Comparison of ENCODE assay signal across 14 mouse cellular contexts in genomic region chr19:55759006-55759405, GRCm38 (mm10).
"Had no signal": no experiment of that assay in that cellular context is flagged by ENCODE, and none has a peak within 500 bp of the region (broad histone marks: within the 10 kb centered on the region; RNA-seq: fewer than 3 reads in every experiment).

No protein-coding gene starts in this region.

- H3K9ac ChIP-seq: lung, embryonic 14.5 days; midbrain, embryonic 13.5 days; midbrain, embryonic 15.5 days; neural tube, embryonic 12.5 days; stomach, embryonic 15.5 days had no signal

- H3K27ac ChIP-seq: macrophage; midbrain, embryonic 13.5 days; midbrain, embryonic 15.5 days; neural tube, embryonic 12.5 days; stomach, embryonic 15.5 days; stomach, postnatal 0 days had no signal

- H3K9me3 ChIP-seq: midbrain, embryonic 13.5 days; midbrain, embryonic 15.5 days; neural tube, embryonic 12.5 days; stomach, embryonic 15.5 days had no signal

- H3K27me3 ChIP-seq: midbrain, embryonic 13.5 days; midbrain, embryonic 15.5 days; stomach, embryonic 15.5 days had no signal

- H3K4me2 ChIP-seq: lung, embryonic 14.5 days; midbrain, embryonic 11.5 days; midbrain, embryonic 13.5 days; midbrain, embryonic 15.5 days; neural tube, embryonic 12.5 days; stomach, embryonic 15.5 days had no signal

- DNase-seq: lung, embryonic 14.5 days; lung, postnatal 10 days; right cerebral cortex, postnatal 14 days; thymus, adult 2 months; thymus, postnatal 25 days; thymus, postnatal 4 days had no signal

- H3K4me3 ChIP-seq: megakaryocyte, embryonic 14.5 days; midbrain, embryonic 13.5 days; midbrain, embryonic 15.5 days; neural tube, embryonic 12.5 days; stomach, embryonic 15.5 days had no signal

- H3K36me3 ChIP-seq: midbrain, embryonic 15.5 days; neural tube, embryonic 12.5 days had no signal

- H3K4me1 ChIP-seq: megakaryocyte, embryonic 14.5 days had no signal

- ATAC-seq: midbrain, embryonic 13.5 days; midbrain, embryonic 15.5 days had no signal
